Mouse (Mus musculus) layer of hippocampus, adult 2 months (tissue): ENCODE measurements around the gene Dennd6b. TPM values are rescaled to one million over a fixed set of nuclear protein-coding genes. Genes with fewer than 3 reads are reported as not detected.

ENCODE experiments used
- DNase-seq, 2 experiments: peaks; one replicate each; pipeline ENCODE4 v3.0.0; 2022; ENCODE audit warnings: low spot score in 2 of 2
- H3K27ac ChIP-seq: fragments of 200-600 bp; 2 replicates; pipeline ENCODE4 v1.8.1; 2022
- H3K4me3 ChIP-seq: fragments of 200-600 bp; 2 replicates; pipeline ENCODE4 v1.8.1; 2022; ENCODE audit warnings: mild to moderate bottlenecking
- CTCF ChIP-seq: fragments of 200-600 bp; conservative IDR thresholded peaks from 2 replicates; pipeline ENCODE4 v1.8.1; 2022; ENCODE audit warnings: antibody characterized with exemption, mild to moderate bottlenecking, moderate library complexity
- long read RNA-seq, 2 experiments: library from polyadenylated mRNA; stranded (forward); transcript quantifications; one replicate each; pipeline ENCODE4 v2.0.0; 2021; ENCODE audit warnings: borderline mapping rate in 2 of 2
- total RNA-seq, 2 experiments: library from RNA; stranded (reverse); gene quantifications; 2 replicates each; pipeline ENCODE4 v1.2.3; 2021

The Dennd6b gene
- 10 to 100 TPM; 39.6 to 41.5 TPM for total RNA-seq
- long read RNA-seq, experiment 1, full-length matches to known transcripts = 16 of 67 reads
- long read RNA-seq, experiment 1, partial matches to known transcripts = 4 of 67 reads
- long read RNA-seq, experiment 1, other reads (novel, unspliced or antisense) = 47 of 67 reads
- long read RNA-seq, experiment 2, full-length matches to known transcripts = 20 of 71 reads
- long read RNA-seq, experiment 2, partial matches to known transcripts = 3 of 71 reads
- long read RNA-seq, experiment 2, other reads (novel, unspliced or antisense) = 48 of 71 reads

DNA sequence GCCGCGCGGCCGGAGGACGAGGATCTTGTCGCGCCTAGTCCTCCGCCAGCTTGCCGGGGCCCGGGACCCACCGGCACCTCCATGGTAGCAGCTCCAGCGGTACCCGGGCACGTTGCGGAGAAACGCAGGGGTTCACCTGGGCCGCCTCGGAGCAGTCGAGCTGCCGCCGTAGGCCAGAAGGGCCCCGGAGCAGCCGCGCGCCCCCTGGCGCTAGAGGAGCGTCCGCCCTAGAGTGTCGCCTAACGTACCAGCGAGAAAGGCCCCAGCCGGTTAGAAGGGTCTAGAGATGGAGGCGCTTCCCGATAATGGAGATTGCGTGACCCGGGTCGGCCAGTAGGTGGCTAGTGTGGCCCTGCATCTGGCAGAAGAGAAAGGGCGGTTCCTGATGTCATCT, at the start of gene Dennd6b:
TSS of gene Dennd6b (minus strand) at position 184 of the 394 bp plus-strand sequence.
- Histone ChIP-seq H3K27ac (peak within 1 kb of the TSS; percentile 100), H3K4me3 (peak within 1 kb of the TSS; percentile 90)
- peak; percentile 97 to 98 for DNase-seq
- peak; percentile 96 for TF ChIP-seq CTCF

GRCm38 (mm10) chr15:89241025-89241424, 44.7 kb upstream of the Dennd6b start:
- TF ChIP-seq CTCF = peak; percentile 66
- no peak for DNase-seq
- Histone ChIP-seq H3K4me3 (no peak overlapping the region), H3K27ac (no peak overlapping the region)

GRCm38 (mm10) chr15:89239751-89240392, 43.6 kb upstream of the Dennd6b start:
- peak overlapping the region; percentile 25; the same call in 1 of the 2 replicates for H3K27ac ChIP-seq
- no peak for TF ChIP-seq CTCF
- DNase-seq = no peak
- H3K4me3 ChIP-seq = no peak overlapping the region

DNA sequence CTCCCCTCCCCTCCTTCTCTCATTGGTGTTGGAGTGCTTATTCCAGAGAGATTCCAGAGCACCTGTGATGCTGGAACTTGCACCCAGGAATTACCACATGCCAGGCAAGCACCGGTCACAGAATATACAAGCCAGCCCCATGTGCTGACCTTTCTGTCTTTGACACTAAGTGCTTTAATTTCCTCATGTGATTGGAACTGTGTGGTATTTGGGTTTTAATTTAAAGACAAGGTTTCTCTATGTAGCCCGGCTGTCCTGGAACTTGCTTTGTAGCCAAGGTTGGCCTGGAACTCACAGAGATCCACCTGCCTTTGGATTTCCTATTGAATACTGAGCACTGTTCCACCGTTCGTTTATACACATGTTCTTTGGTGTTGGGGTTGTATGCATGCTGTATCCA, 37.8 kb upstream of the Dennd6b start:
- H3K4me3 ChIP-seq = no peak overlapping the region
- H3K27ac ChIP-seq = no peak overlapping the region
- no peak for DNase-seq
- TF ChIP-seq CTCF = no peak

DNA sequence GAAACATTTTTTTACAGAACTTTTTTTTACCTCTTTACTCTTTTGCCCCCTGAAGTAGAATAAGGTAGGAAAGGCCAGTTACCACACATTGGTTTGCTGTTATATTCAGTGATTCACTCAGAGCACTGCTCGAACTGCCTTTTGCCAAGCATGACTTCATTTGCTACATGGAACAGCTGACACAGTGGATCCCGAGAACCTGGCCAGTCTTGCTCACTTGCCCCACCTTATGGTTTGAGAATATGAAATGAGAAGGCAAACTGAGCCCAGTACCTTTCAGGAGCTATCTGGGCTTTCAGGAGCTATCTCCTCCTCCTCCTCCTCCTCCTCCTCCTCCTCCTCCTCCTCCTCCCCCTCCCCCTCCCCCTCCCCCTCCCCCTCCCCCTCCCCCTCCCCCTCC, 37.3 kb upstream of the Dennd6b start:
- peak; percentile 35 for TF ChIP-seq CTCF
- Histone ChIP-seq H3K4me3 (no peak overlapping the region), H3K27ac (no peak overlapping the region)
- DNase-seq = peak in 1 of 2 experiments; percentile 47

GRCm38 (mm10) chr15:89215611-89216233, 19.4 kb upstream of the Dennd6b start:
- H3K4me3 ChIP-seq = no peak overlapping the region
- peak overlapping the region; percentile 10; the same call in 1 of the 2 replicates for H3K27ac ChIP-seq
- TF ChIP-seq CTCF = no peak
- DNase-seq = no peak

GRCm38 (mm10) chr15:89214953-89215352, 18.7 kb upstream of the Dennd6b start:
- Histone ChIP-seq H3K27ac (0 out of 2 replicates have a peak overlapping the region, but pooled peaks have one; percentile 14), H3K4me3 (no peak overlapping the region)
- DNase-seq = no peak
- no peak for TF ChIP-seq CTCF

- no peak for DNase-seq
- peak overlapping the region; percentile 20; the same call in 1 of the 2 replicates for H3K4me3 ChIP-seq
- TF ChIP-seq CTCF = no peak
Observed at GRCm38 (mm10) chr15:89213517-89213916, 17.2 kb upstream of the Dennd6b start.

DNA sequence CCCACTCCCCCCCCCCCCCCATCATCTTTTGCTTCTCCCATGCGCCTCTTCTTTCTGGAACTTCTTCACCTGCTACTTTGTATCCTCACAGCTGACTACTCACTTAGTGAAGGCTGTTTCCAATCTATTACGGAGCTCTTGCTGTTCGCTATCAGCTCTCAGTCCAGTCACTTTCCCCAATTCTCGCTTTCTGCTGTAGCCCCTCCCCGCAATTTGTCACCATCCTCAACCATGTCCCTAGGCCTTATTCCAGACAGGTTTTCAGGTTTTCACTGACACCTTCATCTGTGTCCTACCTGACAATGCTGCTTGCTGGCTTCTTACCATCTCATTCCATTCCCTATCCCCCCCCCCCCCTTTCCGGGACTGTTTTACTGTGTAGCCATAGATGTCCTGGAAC, 16.2 kb upstream of the Dennd6b start:
- Histone ChIP-seq H3K4me3 (peak overlapping the region; percentile 99), H3K27ac (no peak overlapping the region; the same call in 1 of the 2 replicates)
- DNase-seq = no peak
- TF ChIP-seq CTCF = no peak

More at GRCm38 (mm10) chr15:89213517-89213916, 17.2 kb upstream of the Dennd6b start:
- H3K27ac ChIP-seq = no peak overlapping the region; the same call in 1 of the 2 replicates

- no peak for DNase-seq
- no peak for TF ChIP-seq CTCF
- H3K27ac ChIP-seq = peak overlapping the region; percentile 99
- H3K4me3 ChIP-seq = peak overlapping the region; percentile 99
Observed at GRCm38 (mm10) chr15:89211716-89212461, 15.6 kb upstream of the Dennd6b start.

- peak; percentile 52 to 74 for DNase-seq
- TF ChIP-seq CTCF = peak; percentile 69
- peak within 1 kb of the TSS; percentile 99 for H3K4me3 ChIP-seq
- H3K27ac ChIP-seq = peak within 1 kb of the TSS; percentile 99
Observed at GRCm38 (mm10) chr15:89210915-89211715, 14.8 kb upstream of the Dennd6b start, which contains the start of gene Ppp6r2. Gene Ppp6r2 (plus strand): TSS chr15:89211553.
